Mouse (Mus musculus): ENCODE measurements around the gene Maats1. TPM values are rescaled to one million over a fixed set of nuclear protein-coding genes. Genes with fewer than 3 reads are reported as not detected.

The Maats1 gene
- polyA plus RNA-seq (2015; fragmentation: Illumina TruSeq; extraction: RNeasy Lipid Tissue Mini Kit (QIAGEN cat#74804); ENCODE audit: insufficient read depth, low read depth, low replicate concordance), result 0.72 TPM

DNA sequence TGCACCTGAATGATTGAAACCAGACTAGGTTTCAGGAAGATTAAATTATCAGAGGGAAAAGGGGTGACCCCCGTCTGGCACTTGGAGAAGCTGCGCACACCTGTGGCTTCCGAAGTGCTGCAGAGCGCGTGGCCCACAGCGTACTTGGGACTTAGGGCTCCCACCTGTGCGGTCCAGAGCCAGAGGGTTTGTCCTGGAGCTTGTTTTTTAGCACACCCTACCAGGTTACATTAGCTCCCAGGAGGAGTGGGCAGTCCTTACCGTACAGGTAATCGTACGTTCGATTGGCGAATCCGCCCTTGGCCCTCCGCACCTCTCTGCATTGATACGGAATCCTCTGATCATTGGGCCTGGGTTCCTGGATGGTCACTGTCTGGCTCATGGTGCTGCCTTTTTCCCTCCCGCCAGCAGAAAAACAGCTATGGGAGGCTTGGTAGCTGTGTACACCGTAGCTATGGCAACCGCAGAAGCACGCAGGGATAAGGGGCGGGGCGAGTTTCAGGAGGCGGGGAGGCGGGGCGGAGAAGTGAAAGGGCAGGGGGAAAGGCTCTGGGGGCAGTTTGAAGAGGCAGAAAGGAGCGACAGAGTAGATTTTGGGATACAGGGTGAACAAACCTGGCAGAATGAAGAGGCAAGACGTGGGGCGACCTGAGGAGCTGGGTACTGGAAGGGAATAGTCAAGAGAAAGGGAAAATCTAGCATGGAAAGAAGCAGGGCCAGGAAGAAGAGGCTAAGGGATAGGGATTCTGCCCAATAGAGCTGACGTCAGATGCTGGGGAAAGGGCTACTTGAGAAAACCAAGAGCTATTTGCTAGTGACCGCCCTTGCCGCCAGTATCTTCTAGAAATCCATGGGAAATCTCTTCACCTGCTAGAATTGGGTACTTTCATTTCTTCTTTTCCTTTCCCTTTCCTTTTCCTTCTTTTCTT lies at the start of gene Maats1:
Maats1 (minus strand) TSS at position 748 of the 929 bp plus-strand sequence.

DNA sequence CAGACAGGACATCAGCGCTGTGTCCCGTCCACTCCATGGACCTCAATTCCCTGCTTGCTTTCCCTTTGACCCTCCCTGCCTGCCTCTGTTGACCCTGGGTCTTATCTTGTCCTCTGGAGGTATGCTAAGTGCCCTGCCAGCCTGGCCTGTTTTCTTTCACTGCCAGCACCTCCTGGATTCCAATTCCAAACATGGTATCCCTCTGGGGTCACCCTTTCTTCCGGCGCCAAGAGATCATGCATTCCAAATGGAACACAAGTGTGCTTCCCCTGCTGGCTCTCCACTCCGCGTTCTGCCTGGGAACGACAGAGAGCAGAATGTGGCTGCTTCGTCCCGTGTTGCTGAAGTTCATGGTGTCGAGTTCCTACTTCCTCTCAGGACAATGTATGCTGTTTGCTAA lies 20.0 kb upstream of the Maats1 start, which contains the start of gene Popdc2:
Popdc2 (plus strand) TSS at position 277 of the 400 bp plus-strand sequence.

GRCm38 (mm10) chr16:38346529-38347325 lies 4.8 kb upstream of the Maats1 start, which contains the start of the genes Cox17 and Gm21987:
Cox17 (plus strand) TSS chr16:38346991.
Gm21987 (plus strand) TSS chr16:38347040.

DNA sequence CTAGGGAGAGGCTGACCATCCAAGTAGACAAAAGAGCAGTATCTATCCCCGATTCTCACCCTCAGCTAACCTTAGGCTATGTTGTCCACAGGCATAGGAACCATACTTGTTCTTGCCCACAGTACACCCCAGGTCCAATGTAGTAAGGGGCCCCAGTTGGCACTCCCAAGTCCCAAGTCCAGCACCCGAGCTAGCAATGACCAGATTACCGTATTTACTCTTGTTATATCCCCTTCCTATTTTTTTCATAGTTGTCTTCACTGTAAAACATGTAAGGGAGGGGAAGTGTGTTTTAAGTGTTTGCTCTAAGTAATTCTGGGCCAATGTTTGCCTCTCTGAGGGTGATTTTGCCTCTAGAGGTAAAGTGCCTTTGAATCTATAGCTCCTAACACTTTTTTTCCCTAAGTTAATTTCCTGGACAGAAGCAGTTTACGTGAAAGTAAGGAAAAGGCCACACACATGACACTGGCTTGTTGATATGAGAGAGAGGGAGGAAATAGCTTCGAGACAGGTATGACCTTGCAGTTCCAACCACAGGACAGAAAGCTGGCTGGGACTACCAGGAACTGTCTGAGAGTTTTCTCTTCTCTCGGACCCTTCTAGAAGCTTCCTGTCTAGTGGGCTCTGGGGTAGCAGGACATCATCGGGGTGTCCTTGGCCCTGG lies 47.1 kb downstream of the Maats1 start, which contains the start of gene Nr1i2:
Nr1i2 (minus strand) TSS at position 140 of the 664 bp plus-strand sequence.

Other genes starting within 250 kb of the Maats1 start
- gene Nr1i2, start 47.3 kb downstream of the Maats1 start, polyA plus RNA-seq (2015; fragmentation: Illumina TruSeq; extraction: RNeasy Lipid Tissue Mini Kit (QIAGEN cat#74804); ENCODE audit: insufficient read depth, low read depth, low replicate concordance), result not detected
- 62.2 TPM for gene Cox17, start 4.8 kb upstream of the Maats1 start, polyA plus RNA-seq (2015; fragmentation: Illumina TruSeq; extraction: RNeasy Lipid Tissue Mini Kit (QIAGEN cat#74804); ENCODE audit: insufficient read depth, low read depth, low replicate concordance)
- gene Gm21987, start 4.9 kb upstream of the Maats1 start, polyA plus RNA-seq (2015; fragmentation: Illumina TruSeq; extraction: RNeasy Lipid Tissue Mini Kit (QIAGEN cat#74804); ENCODE audit: insufficient read depth, low read depth, low replicate concordance), result not detected
- 0.63 TPM for gene Popdc2, start 20.1 kb upstream of the Maats1 start, polyA plus RNA-seq (2015; fragmentation: Illumina TruSeq; extraction: RNeasy Lipid Tissue Mini Kit (QIAGEN cat#74804); ENCODE audit: insufficient read depth, low read depth, low replicate concordance)
- 7.4 TPM for gene Pla1a, start 91.0 kb upstream of the Maats1 start, polyA plus RNA-seq (2015; fragmentation: Illumina TruSeq; extraction: RNeasy Lipid Tissue Mini Kit (QIAGEN cat#74804); ENCODE audit: insufficient read depth, low read depth, low replicate concordance)
- 5.6 TPM for gene Adprh, start 110.6 kb upstream of the Maats1 start, polyA plus RNA-seq (2015; fragmentation: Illumina TruSeq; extraction: RNeasy Lipid Tissue Mini Kit (QIAGEN cat#74804); ENCODE audit: insufficient read depth, low read depth, low replicate concordance)
- not detected for gene Cd80, start 113.4 kb upstream of the Maats1 start, polyA plus RNA-seq (2015; fragmentation: Illumina TruSeq; extraction: RNeasy Lipid Tissue Mini Kit (QIAGEN cat#74804); ENCODE audit: insufficient read depth, low read depth, low replicate concordance)
- gene Timmdc1, start 180.5 kb upstream of the Maats1 start, polyA plus RNA-seq (2015; fragmentation: Illumina TruSeq; extraction: RNeasy Lipid Tissue Mini Kit (QIAGEN cat#74804); ENCODE audit: insufficient read depth, low read depth, low replicate concordance), result 5.5 TPM
- gene Poglut1, start 208.1 kb upstream of the Maats1 start, polyA plus RNA-seq (2015; fragmentation: Illumina TruSeq; extraction: RNeasy Lipid Tissue Mini Kit (QIAGEN cat#74804); ENCODE audit: insufficient read depth, low read depth, low replicate concordance), result 9.7 TPM
- 43.6 TPM for gene Tmem39a, start 216.6 kb upstream of the Maats1 start, polyA plus RNA-seq (2015; fragmentation: Illumina TruSeq; extraction: RNeasy Lipid Tissue Mini Kit (QIAGEN cat#74804); ENCODE audit: insufficient read depth, low read depth, low replicate concordance)